Mouse (Mus musculus) adrenal gland, postnatal 25 days (tissue): ENCODE data around the gene Lmtk2. TPM values are rescaled to one million over a fixed set of nuclear protein-coding genes. Genes with fewer than 3 reads are reported as not detected.
A peak's percentile ranks its signal among the peaks of the same experiment; 100 is the strongest.

Experiments used
- DNase-seq: peaks from one replicate; pipeline ENCODE4 v3.0.0; 2021; ENCODE audit warnings: mixed read lengths
- total RNA-seq: library from RNA; stranded (reverse); gene quantifications from 2 replicates; pipeline ENCODE4 v1.2.3, GENCODE M21; 2021

Gene Lmtk2
- total RNA-seq, 1 experiment from 2014 or later, result 34.8 TPM

- no peak for DNase-seq
Measured at GRCm38 (mm10) chr5:144219306-144219705, 119.1 kb downstream of the Lmtk2 start.

DNA sequence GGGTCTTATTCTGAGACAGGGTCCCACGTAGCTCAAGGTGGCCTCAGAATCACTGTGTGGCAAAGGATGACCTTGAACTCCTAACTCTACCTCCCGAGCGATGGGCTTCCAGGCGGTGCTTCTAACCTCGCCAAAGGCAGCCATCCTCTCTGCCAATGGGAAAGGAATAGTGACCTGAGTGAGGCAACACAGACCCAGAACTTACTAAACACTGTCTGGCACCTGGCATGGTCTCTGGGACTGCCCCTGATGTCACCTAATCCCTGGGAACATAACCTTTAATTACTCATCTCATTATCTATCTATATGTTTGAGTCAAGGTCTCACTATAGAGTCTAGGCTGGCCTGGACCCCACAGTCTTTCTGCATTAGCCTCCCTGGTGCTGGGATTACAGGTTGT lies 119.7 kb downstream of the Lmtk2 start:
- DNase-seq, result no peak

- no peak for DNase-seq
Measured at GRCm38 (mm10) chr5:144221305-144221704, 121.1 kb downstream of the Lmtk2 start.

- DNase-seq, result peak; percentile 57
Measured at GRCm38 (mm10) chr5:144222811-144223502, 122.7 kb downstream of the Lmtk2 start.

DNA sequence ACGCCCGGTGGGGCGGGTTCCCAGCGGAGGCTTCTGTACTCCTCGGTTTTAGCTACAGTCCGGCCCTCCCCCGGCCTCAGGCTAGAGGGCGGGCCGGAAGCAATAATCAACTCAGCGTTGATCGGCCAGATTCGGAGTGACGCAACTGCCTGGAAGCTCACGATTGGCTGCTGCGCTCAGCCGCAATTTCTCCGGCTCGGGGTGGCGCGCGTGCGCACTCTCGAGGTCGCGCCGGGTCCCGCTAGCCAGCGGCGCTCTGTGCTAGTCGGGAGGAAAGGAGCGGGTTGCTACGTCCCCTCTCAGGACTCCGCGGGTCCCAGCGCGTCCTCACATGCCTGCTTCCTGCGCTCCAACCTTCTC lies 123.2 kb downstream of the Lmtk2 start, which contains the start of gene Tecpr1:
TSS of gene Tecpr1 (minus strand) at position 113 of the 360 bp plus-strand sequence.
- peak; percentile 96 for DNase-seq

- no peak for DNase-seq
Measured at GRCm38 (mm10) chr5:144223899-144224816, 123.9 kb downstream of the Lmtk2 start.

DNA sequence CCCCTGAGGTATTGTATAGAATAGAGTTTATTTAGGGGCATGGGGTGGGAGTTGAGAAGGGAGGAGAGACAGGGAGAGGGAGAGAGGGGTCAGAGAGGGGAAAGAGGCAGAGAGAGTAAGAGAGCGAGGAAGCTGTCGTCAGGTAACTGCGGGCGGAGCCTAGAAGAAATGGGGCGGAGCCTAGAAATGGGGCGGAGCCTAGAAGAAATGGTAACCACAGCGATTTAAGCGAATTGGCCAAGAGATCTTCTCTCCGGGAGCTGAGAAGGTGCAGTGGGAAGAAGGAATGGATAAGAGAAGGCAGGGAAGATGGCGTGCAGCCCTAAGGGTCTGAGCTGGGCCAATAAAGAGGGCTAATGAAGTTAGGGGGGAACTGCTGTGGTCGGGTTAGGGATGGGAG lies 126.0 kb downstream of the Lmtk2 start:
- no peak for DNase-seq

DNA sequence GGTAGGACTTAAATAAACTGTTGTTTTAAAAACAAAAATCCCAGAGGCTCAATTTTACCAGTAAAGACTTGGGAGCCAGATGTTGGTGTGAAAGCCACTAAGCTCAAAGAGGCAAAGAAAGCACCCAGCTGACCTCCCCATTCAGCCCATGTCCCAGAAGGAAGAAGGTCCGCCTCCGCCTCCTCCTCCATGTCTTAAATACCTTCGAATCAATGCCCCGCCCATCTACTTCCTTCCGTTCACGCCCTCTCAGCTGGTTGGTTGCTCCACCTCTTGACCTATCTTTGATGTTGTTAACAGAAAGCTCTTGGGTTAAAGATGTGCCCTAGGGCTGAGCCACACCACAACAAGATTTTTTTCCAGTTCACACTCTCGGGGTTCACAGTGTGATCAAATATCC lies 130.0 kb downstream of the Lmtk2 start:
- DNase-seq, result no peak

DNA sequence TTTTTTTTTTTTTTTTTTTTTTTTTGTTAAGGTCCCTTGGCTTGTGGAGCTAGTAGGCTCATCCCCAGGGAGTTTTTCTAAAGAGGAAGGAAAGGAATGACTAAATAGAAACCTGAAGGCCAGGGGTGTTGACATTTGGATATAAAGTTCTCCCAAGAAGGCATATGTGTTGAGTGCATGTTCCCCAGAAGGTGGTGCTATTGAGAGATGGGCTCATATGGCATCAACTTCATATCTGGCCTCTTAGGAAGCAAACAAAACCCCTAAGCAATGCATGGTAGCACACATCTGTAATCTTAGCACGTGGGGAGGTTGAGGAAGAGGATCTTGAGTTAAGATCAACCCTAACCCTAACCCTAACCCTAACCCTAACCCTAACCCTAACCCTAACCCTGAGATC lies 131.2 kb downstream of the Lmtk2 start:
- DNase-seq, result no peak

- no peak for DNase-seq
Measured at GRCm38 (mm10) chr5:144232531-144232930, 132.3 kb downstream of the Lmtk2 start.

DNA sequence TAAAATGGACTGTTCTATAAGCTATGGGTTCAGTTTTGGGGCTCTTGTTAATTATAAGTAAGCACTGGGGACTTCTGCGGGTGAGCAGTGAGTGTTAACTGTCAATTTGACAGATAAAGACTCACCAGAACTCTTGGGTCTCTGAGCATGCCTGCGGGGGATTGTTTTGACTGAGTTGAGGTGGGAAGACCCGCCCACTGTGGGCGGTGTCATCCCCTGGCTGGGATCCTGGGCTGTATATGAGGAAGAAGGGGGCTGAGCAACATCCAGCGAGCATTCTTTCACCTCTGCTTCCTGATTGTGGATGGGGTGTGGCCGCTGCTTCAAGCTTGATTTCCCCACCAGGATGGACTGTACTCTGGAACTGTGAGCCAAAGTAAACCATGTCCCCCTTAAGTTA lies 134.0 kb downstream of the Lmtk2 start:
- DNase-seq, result no peak

DNA sequence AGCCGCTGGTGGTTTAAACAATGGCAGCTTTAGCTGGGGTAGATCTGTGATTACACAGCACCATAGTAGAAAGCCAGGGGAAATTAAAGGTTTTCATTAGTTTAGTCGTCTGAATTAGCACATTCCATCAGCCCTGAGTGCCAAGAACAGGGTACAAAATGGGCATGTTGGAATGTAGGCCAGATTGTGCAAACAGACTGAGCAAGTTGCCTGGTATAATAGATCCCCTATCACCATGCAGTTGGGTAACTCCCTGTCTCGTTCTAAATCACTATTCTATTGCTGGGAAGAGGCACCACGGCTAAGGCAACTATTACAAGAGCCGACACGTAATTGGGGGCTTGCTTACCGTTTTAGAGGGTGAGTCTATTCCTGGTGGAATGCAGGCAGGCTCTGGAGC lies 134.5 kb downstream of the Lmtk2 start:
- no peak for DNase-seq

Other genes with a start within 250 kb of the Lmtk2 start
- 0.21 TPM in 1 of 2 replicates, not detected in the other for gene Ankrd61, start 202.8 kb upstream of the Lmtk2 start, total RNA-seq
- 38.3 and 44.5 TPM in 2 replicates for gene Aimp2, start 190.6 kb upstream of the Lmtk2 start, total RNA-seq
- 9.4 and 11.0 TPM in 2 replicates for gene Pms2, start 190.5 kb upstream of the Lmtk2 start, total RNA-seq
- 1.8 TPM in 1 of 2 replicates, not detected in the other for gene Gm42421, start 172.3 kb upstream of the Lmtk2 start, total RNA-seq
- 3.8 and 4.9 TPM in 2 replicates for gene Rsph10b, start 167.4 kb upstream of the Lmtk2 start, total RNA-seq
- gene Ccz1, start 85.6 kb upstream of the Lmtk2 start, total RNA-seq, result 61.5 and 66.8 TPM in 2 replicates
- not detected in 2 replicates for gene Ocm, start 73.8 kb upstream of the Lmtk2 start, total RNA-seq
- 0.61 and 0.62 TPM in 2 replicates for gene Bhlha15, start 89.8 kb downstream of the Lmtk2 start, total RNA-seq
- 101 and 107 TPM in 2 replicates for gene Tecpr1, start 123.2 kb downstream of the Lmtk2 start, total RNA-seq
- gene Bri3, start 144.0 kb downstream of the Lmtk2 start, total RNA-seq, result 110 and 114 TPM in 2 replicates